Mouse (Mus musculus): ENCODE results near the gene Galntl5. TPM values are rescaled to one million over a fixed set of nuclear protein-coding genes. Genes with fewer than 3 reads are reported as not detected.

Gene Galntl5
- polyA plus RNA-seq, 1 experiment, result not detected

GRCm38 (mm10) chr5:25268258-25268888 is 87.1 kb downstream of the Galntl5 start:
- no peak for TF ChIP-seq FLI1 (IDR thresholded peaks at IDR 0.05; ENCODE audit: low read length)
- no peak for TF ChIP-seq GATA1 (IDR thresholded peaks at IDR 0.05; ENCODE audit: borderline replicate concordance, low read length)
- Histone ChIP-seq H3K9me3 (no peaks in the 10 kb centered on the region), H3K36me3 (replicated peaks; ENCODE audit: low read length) (peaks cover 82% of the 10 kb centered on the region), H3K4me1 (peaks cover 6% of the 10 kb centered on the region; the same call in 1 of the 2 replicates), H3K27me3 (replicated peaks) (no peaks in the 10 kb centered on the region), H3K4me3 (replicated peaks) (no peak overlapping the region)

Other genes with a start within 250 kb of the Galntl5 start
- 1.1 TPM in 1 of 2 replicates, not detected in the other for gene Prkag2, start 80.8 kb upstream of the Galntl5 start, polyA plus RNA-seq (2012; ENCODE audit: insufficient read depth, low replicate concordance)
- 1.8 TPM in 1 of 2 replicates, not detected in the other for gene Galnt11, start 40.4 kb downstream of the Galntl5 start, polyA plus RNA-seq (2012; ENCODE audit: insufficient read depth, low replicate concordance)
- not detected in 2 replicates for gene E130116L18Rik, start 41.7 kb downstream of the Galntl5 start, polyA plus RNA-seq (2012; ENCODE audit: insufficient read depth, low replicate concordance)